Mouse (Mus musculus): ENCODE data around the gene Col4a3bp. TPM values are rescaled to one million over a fixed set of nuclear protein-coding genes. Genes with fewer than 3 reads are reported as not detected.

Gene Col4a3bp
- polyA plus RNA-seq, 1 experiment, result 0.74 TPM

DNA sequence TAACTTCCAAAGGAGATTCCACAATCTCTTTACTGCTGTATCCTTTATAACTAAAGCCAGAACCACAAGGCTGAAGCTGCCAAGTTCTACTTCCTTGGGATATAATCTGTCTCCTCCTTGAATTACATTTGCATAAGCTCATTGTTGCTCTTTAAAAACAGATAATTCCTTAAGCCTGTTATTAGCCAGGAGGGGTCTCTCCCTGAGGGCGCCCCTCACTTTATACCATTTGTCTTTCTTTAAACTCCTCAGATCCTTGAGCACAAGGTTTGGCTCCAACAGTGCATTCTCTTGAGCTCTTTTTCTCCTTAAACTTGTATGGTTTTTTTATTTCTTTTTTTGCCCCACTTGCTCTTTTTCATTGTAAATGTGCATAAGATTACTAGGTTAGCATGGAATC, 46.2 kb downstream of the Col4a3bp start:
- TF ChIP-seq GATA1 (IDR thresholded peaks at IDR 0.05; ENCODE audit: low read length) (no peak), TAL1 (IDR thresholded peaks at IDR 0.05; ENCODE audit: low read length) (no peak)
- Histone ChIP-seq H3K9me3 (ENCODE audit: control insufficient read depth, low read length) (no peaks in the 10 kb centered on the region), H3K4me3 (replicated peaks) (no peak overlapping the region), H3K4me1 (ENCODE audit: control insufficient read depth) (peaks cover 14% of the 10 kb centered on the region), H3K36me3 (ENCODE audit: control insufficient read depth) (peaks cover 6% of the 10 kb centered on the region), H3K27me3 (ENCODE audit: control insufficient read depth) (no peaks in the 10 kb centered on the region)

DNA sequence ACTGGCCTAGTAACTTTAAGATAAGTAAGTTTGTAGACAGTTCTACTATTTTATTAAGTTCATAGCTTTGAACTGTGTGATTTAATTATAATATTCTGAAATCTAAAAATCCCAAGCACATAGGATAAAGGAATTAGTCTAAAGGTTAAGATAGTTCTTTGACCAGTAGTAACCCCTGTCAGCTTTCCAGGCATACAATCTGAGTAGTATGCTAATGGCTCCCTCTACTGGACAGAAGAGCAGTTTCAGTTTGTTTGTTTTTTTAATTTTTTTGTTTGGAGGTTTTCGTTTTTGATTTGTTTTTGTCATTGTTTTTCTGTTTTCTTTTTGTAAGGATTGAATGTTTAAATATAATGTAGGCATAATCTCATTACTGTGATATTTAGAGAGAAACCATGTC, 51.2 kb downstream of the Col4a3bp start:
- Histone ChIP-seq H3K27me3 (ENCODE audit: control insufficient read depth) (no peaks in the 10 kb centered on the region), H3K9me3 (ENCODE audit: control insufficient read depth, low read length) (no peaks in the 10 kb centered on the region), H3K36me3 (ENCODE audit: control insufficient read depth) (peaks cover 6% of the 10 kb centered on the region), H3K4me3 (replicated peaks) (no peak overlapping the region), H3K4me1 (ENCODE audit: control insufficient read depth) (peaks cover 10% of the 10 kb centered on the region)
- no peak for TF ChIP-seq TAL1 (IDR thresholded peaks at IDR 0.05; ENCODE audit: low read length)
- TF ChIP-seq GATA1 (IDR thresholded peaks at IDR 0.05; ENCODE audit: low read length), result no peak

DNA sequence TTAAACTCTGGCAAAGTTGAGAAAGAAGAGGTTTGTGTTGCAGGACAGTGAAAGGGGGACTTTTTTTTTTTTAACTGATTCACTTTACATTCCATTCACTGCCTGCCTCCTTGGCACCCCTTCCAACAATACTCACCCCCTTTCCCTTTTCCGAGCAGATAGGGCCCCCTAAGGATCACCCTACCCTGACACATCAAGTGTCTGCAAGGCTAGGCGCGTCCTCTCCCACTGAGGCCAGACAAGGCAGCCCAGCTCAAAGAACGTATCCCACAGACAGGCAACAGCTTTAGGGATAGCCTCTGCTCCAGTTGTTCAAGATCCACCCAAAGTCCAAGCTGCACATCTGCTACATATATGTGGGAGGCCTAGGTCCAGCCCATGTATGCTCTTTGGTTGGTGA, 51.7 kb downstream of the Col4a3bp start:
- Histone ChIP-seq H3K4me1 (ENCODE audit: control insufficient read depth) (peaks cover 10% of the 10 kb centered on the region), H3K36me3 (ENCODE audit: control insufficient read depth) (peaks cover 11% of the 10 kb centered on the region), H3K27me3 (ENCODE audit: control insufficient read depth) (no peaks in the 10 kb centered on the region), H3K4me3 (replicated peaks) (no peak overlapping the region), H3K9me3 (ENCODE audit: control insufficient read depth, low read length) (no peaks in the 10 kb centered on the region)
- TF ChIP-seq TAL1 (IDR thresholded peaks at IDR 0.05; ENCODE audit: low read length) (no peak), GATA1 (IDR thresholded peaks at IDR 0.05; ENCODE audit: low read length) (no peak)

DNA sequence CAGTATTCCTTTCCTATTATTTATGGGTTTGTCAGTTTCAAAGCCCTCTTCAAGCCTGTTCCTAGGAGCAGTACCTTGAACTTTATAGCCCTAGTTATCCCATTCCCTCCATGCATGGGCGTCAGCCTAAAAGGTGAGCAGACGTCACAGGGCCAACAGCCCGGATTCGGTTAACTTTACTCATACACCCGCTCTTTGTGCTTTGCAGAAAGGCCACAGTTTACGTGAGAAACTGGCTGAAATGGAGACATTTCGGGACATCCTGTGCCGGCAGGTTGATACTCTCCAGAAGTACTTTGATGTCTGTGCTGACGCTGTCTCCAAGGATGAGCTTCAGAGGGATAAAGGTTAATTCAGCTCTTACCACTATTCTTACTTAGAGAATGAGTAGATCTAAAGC, 56.8 kb downstream of the Col4a3bp start:
- Histone ChIP-seq H3K9me3 (ENCODE audit: control insufficient read depth, low read length) (no peaks in the 10 kb centered on the region), H3K4me3 (replicated peaks) (no peak overlapping the region), H3K27me3 (ENCODE audit: control insufficient read depth) (no peaks in the 10 kb centered on the region), H3K36me3 (ENCODE audit: control insufficient read depth) (peaks cover 30% of the 10 kb centered on the region), H3K4me1 (ENCODE audit: control insufficient read depth) (peaks cover 3% of the 10 kb centered on the region; the same call in 1 of the 2 replicates)
- no peak for TF ChIP-seq TAL1 (IDR thresholded peaks at IDR 0.05; ENCODE audit: low read length)

DNA sequence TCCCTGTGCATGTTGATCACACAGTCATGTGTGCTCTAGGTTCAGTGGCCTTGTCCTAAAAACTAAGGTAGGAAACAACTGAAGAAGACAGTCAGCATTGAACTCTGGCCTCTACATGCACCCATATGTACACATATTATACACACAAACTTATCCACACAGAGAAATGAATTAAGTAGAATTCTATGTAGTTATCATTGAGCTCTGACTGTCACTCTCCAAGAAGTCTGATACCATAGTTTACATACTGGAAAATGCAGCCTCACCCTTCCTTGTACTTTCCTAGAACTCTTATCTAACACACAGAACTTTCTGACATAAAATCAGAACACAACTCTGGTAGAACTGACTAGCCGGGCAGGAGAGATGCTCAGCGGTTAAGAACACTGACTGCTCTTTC, 61.8 kb downstream of the Col4a3bp start:
- Histone ChIP-seq H3K4me1 (ENCODE audit: control insufficient read depth) (peaks cover 3% of the 10 kb centered on the region; the same call in 1 of the 2 replicates), H3K36me3 (ENCODE audit: control insufficient read depth) (peaks cover 40% of the 10 kb centered on the region), H3K9me3 (ENCODE audit: control insufficient read depth, low read length) (no peaks in the 10 kb centered on the region), H3K27me3 (ENCODE audit: control insufficient read depth) (no peaks in the 10 kb centered on the region), H3K4me3 (replicated peaks) (no peak overlapping the region)
- no peak for TF ChIP-seq GATA1 (IDR thresholded peaks at IDR 0.05; ENCODE audit: low read length)
- TF ChIP-seq TAL1 (IDR thresholded peaks at IDR 0.05; ENCODE audit: low read length), result no peak

DNA sequence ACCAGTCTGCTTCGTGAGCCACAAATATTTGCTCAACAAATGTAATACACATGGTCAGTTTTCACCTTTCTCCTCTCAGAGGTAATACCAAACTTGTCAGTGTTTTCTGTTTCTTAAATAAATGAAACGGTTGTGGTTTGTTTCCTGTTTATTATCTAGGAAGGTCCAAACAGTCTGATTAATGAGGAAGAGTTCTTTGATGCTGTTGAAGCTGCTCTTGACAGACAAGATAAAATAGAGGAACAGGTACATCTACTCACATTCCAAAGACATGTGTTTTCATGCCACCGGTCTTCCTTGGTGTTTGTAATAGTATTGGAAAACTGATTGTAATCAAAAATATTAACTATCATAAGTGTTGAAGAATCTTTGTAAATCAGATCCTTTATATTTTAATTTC, 72.2 kb downstream of the Col4a3bp start:
- H3K4me3 ChIP-seq (replicated peaks), result no peak overlapping the region
- TF ChIP-seq GATA1 (IDR thresholded peaks at IDR 0.05; ENCODE audit: low read length) (no peak), TAL1 (IDR thresholded peaks at IDR 0.05; ENCODE audit: low read length) (no peak)
- H3K4me1 ChIP-seq (ENCODE audit: control insufficient read depth), result no peaks in the 10 kb centered on the region
- H3K9me3 ChIP-seq (ENCODE audit: control insufficient read depth, low read length), result no peaks in the 10 kb centered on the region
- H3K36me3 ChIP-seq (ENCODE audit: control insufficient read depth), result peaks cover 49% of the 10 kb centered on the region
- no peaks in the 10 kb centered on the region for H3K27me3 ChIP-seq (ENCODE audit: control insufficient read depth)

DNA sequence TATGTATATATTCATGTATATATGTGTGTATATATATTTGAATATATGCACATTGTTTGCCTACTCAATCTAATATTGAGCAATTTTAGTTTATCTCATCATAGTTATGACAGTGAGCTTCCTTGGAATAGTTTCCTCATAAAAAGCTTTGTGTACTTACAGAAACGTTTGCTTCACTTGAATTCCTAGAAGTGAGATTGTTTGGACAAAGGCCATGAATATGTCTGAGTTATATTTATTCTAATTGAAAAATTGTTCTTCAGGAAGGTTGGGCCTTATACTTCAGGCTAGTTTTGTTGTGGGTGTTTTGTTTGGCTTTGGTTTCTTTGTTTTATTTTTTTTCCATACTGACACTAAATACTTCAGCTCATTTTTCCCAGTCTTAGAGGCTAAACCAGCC, 78.5 kb downstream of the Col4a3bp start:
- no peaks in the 10 kb centered on the region for H3K9me3 ChIP-seq (ENCODE audit: control insufficient read depth, low read length)
- H3K27me3 ChIP-seq (ENCODE audit: control insufficient read depth), result no peaks in the 10 kb centered on the region
- no peak overlapping the region for H3K4me3 ChIP-seq (replicated peaks)
- no peak for TF ChIP-seq GATA1 (IDR thresholded peaks at IDR 0.05; ENCODE audit: low read length)
- TF ChIP-seq TAL1 (IDR thresholded peaks at IDR 0.05; ENCODE audit: low read length), result no peak
- no peaks in the 10 kb centered on the region for H3K4me1 ChIP-seq (ENCODE audit: control insufficient read depth)
- peaks cover 44% of the 10 kb centered on the region for H3K36me3 ChIP-seq (ENCODE audit: control insufficient read depth)

DNA sequence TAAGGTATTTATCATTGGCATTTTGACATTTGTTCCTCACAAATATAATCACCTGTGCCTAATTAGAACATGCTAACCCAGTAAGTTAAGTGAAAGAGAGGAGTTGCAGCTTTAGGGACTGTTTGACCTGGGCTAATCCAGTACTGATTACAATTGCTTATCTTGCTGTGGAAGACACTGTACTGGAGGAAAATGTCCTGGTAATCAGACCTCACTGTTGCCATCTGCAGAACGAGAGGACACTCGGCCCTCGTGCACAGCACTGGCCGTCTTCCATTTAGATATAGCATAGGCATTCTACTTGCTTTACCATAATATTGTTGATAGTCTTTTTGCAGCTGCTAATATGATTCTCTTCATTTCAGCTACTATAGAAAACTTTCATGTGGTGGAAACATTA, 88.0 kb downstream of the Col4a3bp start:
- H3K27me3 ChIP-seq (ENCODE audit: control insufficient read depth), result no peaks in the 10 kb centered on the region
- H3K9me3 ChIP-seq (ENCODE audit: control insufficient read depth, low read length), result no peaks in the 10 kb centered on the region
- no peaks in the 10 kb centered on the region; the same call in 1 of the 2 replicates for H3K4me1 ChIP-seq (ENCODE audit: control insufficient read depth)
- H3K4me3 ChIP-seq (replicated peaks), result no peak overlapping the region
- H3K36me3 ChIP-seq (ENCODE audit: control insufficient read depth), result peaks cover 54% of the 10 kb centered on the region
- TF ChIP-seq TAL1 (IDR thresholded peaks at IDR 0.05; ENCODE audit: low read length) (no peak), GATA1 (IDR thresholded peaks at IDR 0.05; ENCODE audit: low read length) (no peak)

DNA sequence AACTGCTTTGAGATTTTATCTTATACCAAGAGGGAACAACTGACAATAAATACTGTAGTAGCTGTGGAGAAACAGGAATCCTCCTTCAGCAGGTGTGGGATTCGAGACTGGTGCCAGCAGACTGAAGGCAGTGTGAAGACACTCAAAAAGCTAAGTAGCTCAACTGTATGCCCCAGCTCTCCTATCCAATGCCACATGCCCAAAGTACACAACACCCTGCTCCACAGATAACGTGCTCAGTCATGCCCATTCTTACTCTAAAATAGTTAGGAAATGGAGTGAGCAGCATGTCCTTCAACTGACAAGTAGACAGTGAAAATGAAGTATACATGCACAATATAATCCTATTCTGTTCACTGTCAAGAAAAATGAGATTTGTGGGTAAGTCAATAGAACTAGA, 101.8 kb downstream of the Col4a3bp start:
- Histone ChIP-seq H3K4me1 (ENCODE audit: control insufficient read depth) (no peaks in the 10 kb centered on the region), H3K36me3 (ENCODE audit: control insufficient read depth) (peaks cover 28% of the 10 kb centered on the region), H3K4me3 (replicated peaks) (no peak overlapping the region), H3K9me3 (ENCODE audit: control insufficient read depth, low read length) (no peaks in the 10 kb centered on the region), H3K27me3 (ENCODE audit: control insufficient read depth) (no peaks in the 10 kb centered on the region)
- TF ChIP-seq TAL1 (IDR thresholded peaks at IDR 0.05; ENCODE audit: low read length), result no peak
- no peak for TF ChIP-seq GATA1 (IDR thresholded peaks at IDR 0.05; ENCODE audit: low read length)

DNA sequence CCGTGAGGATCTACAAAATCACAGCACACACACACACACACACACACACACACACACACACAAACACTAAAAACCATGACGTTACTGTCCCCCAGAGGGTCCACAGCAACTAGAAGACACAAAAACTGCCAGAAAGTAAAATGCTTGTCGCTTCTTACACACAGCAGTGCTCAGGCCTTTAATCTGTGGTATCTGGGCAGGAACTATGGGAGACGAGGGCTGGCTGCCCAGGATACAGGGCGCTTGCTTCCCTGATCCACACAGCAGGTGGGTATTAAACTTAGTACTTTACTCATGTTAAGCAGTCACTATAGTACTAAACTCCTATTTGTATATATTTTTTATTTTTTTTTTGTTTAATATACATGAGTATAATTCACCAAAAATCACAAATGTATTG, 103.4 kb downstream of the Col4a3bp start:
- H3K9me3 ChIP-seq (ENCODE audit: control insufficient read depth, low read length), result no peaks in the 10 kb centered on the region
- H3K4me1 ChIP-seq (ENCODE audit: control insufficient read depth), result no peaks in the 10 kb centered on the region
- H3K4me3 ChIP-seq (replicated peaks), result no peak overlapping the region
- peaks cover 39% of the 10 kb centered on the region for H3K36me3 ChIP-seq (ENCODE audit: control insufficient read depth)
- H3K27me3 ChIP-seq (ENCODE audit: control insufficient read depth), result no peaks in the 10 kb centered on the region
- TF ChIP-seq TAL1 (IDR thresholded peaks at IDR 0.05; ENCODE audit: low read length) (no peak), GATA1 (IDR thresholded peaks at IDR 0.05; ENCODE audit: low read length) (no peak)
